Mouse (Mus musculus) ovary, postnatal 36 days (tissue): ENCODE results near the gene Exosc10.

Experiments
- DNase-seq: peaks from one replicate; pipeline ENCODE4 v3.0.0; 2022; ENCODE audit warnings: low spot score, mixed read lengths

Gene Exosc10

DNA sequence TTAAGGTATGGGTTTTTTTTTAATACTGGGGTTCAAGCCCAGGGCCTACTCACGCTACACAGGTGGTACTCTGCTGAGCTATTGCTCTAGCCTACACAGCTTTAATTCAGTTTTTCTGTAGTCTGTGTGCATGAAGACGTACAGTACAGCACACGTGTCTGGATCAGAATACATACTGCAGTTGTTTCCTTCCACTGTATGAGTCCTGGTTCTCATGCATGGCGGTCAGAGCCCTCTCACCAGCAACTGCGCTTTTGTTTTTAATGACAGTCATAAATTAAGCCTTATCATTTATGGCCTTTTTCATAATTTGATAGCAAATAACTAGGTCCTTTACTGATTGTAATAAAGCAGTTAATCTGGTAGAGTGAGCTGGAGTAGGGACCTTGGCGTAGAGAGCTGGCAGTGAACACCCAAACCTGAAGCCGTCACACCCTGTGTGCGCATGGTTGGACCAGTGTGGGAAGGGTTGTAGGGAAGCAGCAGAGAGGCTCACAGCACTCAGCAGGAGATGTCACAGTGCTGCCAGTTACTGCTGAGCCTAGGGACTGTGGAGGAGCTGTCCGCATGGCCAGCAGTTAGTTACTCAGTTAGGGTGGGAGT, 12.6 kb downstream of the Exosc10 start:
- DNase-seq = no peak

DNA sequence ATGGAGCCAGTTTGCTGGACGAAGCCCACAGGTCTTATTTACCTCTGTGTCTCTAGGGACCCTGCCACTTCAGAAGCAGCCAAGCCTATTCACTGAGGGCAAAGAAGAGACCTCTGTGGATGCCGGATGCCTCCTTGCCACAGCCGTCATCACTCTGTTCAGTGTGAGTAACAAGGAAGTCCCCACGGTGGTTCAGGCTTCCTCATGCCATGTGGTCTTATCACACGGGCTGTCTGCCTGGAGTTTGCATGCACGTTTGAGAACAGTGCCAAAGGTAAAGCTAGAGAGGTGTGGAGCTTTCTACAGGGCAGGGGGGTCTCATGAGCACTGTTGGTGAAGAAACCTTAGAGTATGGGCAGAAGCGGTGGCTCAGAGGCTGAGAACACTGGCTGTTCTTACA, 15.0 kb downstream of the Exosc10 start:
- no peak for DNase-seq

DNA sequence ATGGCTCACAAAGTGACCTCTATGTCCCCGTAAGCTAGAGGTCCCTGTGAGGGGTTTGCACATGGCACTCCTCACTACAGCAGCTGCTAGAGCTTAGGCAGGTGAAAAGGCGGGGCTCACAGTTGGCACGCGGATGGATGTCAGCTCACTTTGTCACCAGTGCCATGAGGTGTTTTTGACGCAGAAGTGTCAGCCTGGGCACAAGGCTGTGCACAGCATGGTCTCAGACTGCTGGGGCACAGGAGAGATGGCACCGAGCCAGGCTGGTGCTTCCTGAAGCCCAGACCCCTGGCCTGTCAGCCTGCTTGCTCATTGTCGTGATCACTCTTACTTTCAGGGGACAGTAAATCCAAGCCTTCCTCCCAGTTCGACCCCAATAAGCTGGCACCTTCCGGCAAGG, 22.5 kb downstream of the Exosc10 start:
- no peak for DNase-seq

DNA sequence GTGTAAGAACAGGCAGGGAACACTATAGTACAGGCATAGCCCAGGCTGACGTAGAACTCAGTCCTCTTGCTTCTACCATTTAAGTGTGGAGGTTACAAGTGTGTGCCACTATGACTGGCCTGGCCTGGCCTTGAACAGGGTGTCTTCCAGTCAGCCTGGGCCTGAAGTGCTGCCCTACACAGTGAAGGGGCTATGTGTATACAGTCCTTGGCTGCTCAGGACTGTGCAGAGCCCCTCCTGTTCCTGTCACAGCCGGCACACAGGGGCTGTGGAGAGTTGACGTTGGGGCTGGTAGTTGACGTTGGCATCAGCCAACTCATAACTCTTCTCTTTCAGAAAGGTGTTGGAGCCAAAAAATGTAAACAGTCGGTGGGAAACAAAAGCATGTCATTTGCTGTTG, 23.2 kb downstream of the Exosc10 start:
- no peak for DNase-seq

DNA sequence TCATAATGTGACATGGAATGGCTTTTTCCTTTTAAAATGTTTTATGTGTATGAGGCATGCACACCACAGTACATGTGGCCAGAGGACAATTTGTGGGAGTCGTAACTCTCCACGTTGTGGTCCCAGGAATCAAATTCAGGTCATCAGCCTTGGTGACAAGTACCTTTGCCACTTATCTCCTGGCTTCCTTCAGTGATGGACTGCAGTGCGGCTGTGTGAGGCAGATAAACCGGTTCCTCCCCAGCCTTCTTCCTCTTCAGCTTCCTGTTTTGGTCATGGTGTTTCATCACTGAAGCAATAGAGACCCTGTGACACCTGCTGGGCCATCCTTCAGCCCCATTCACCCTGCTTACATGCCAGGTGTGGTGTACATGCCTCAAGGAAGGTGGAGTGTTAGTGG, 25.0 kb downstream of the Exosc10 start:
- DNase-seq = no peak

DNA sequence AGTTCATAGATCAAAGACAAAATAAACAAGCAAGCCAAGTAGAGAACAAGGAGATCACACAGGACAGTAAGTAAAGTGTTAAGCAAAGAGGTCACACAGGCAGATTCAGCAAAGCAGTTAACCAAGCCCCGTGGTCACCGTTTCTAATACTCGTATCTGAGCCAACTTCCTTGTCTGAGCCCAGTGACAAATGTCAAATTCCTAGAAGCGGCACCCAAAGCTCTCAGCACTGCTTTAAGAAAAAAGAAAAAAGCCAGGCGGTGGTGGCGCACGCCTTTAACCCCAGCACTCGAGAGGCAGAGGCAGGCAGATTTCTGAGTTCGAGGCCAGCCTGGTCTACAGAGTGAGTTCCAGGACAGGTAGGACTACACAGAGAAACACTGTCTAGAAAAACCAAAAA, 28.4 kb downstream of the Exosc10 start:
- DNase-seq = no peak

DNA sequence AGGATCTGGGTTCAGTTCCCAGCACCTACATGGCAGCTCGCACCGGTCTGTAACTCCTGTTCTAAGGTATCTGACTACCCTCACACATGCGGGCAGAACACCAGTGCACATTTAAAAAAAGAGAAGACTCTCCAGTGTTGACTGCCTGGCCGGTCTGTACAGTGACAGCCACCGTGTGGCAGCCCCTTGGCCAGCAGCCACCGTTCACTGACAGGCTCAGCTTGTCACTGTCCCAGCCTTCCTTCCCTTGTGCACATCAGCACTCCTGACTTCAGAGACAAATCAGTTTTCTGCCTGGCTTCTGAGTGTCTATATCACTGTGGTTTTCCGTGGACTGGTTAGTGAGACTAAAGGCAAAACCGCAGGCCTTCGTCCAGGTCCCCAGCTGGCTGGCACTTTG, 30.6 kb downstream of the Exosc10 start:
- no peak for DNase-seq

DNA sequence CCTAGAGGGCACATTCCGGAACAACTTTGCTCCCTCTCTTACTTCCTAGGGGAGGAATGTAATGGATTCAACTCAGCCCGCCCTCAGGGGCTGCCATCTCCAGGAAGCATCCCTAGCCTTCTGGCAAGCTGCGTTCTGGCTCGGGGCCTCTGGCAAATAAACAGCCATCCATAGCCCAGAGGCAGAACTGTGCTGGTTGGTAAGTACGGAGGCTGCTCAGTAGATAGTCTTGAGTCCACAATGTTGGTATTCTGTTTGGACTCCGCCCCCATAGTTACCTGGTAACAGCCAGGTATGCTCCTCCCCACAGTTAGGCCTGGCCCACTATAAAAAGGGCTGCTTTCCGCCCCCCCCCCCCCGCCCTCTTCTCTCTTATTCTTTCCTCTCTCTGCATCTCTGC, 31.3 kb downstream of the Exosc10 start:
- DNase-seq = peak; percentile 31

DNA sequence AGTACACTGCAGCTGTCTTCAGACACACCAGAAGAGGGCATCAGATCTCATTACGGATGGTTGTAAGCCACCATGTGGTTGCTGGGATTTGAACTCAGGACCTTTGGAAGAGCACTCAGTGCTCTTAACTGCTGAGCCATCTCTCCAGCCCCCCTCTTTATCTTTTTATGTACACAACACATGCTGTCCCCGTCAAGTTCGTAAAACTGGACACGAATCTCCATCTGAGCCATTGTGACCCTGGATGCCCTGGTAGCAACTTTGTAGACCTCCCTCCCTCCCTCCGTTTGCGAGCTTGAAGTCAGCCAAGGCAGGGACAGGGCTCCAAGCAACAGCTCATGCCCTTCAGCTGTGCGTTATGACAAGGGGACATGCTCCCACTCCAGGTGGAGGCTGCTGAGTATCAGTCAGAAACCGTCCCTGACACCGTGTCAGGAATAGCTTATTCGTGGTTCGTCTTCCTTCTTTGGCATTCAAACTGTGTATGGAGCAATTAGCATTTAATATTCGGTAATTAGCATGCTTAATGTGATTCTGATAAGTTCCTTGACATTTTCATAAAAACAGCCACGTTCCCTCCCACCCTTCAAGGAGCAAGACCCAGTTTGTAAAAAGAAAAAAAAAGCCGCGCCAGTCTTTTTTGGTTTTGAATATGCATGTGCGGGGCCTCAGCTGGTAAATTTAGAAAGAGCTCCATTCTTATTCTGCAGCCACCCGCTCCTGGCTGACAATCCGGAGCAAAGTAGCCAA, 32.4 kb downstream of the Exosc10 start:
- DNase-seq = no peak

DNA sequence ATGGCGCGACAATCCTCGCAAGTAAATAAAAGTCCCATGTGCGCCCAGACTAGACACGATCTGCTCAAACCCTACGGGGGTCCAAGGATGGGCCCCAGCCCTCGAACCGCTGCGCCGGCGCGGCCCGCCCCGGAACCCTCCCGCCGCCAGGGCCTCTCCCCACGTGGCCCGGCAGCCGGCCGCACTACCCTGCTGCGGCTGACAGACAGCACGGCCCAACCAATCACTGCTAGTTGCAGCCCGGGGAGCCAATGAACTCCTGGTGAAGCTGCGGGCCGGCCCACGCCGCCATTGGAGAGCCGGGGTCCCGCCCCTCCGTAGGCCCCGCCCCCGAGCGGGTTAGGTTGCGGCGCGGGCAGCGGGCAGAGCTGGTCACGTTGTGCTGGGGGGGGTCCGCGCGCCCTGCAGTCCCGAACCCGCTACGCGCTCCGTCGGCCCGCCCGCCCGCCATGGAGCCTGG, 33.0 kb downstream of the Exosc10 start, which contains the start of gene Srm:
TSS of gene Srm (plus strand) at position 333 of the 460 bp plus-strand sequence.
- DNase-seq = peak; percentile 97

DNA sequence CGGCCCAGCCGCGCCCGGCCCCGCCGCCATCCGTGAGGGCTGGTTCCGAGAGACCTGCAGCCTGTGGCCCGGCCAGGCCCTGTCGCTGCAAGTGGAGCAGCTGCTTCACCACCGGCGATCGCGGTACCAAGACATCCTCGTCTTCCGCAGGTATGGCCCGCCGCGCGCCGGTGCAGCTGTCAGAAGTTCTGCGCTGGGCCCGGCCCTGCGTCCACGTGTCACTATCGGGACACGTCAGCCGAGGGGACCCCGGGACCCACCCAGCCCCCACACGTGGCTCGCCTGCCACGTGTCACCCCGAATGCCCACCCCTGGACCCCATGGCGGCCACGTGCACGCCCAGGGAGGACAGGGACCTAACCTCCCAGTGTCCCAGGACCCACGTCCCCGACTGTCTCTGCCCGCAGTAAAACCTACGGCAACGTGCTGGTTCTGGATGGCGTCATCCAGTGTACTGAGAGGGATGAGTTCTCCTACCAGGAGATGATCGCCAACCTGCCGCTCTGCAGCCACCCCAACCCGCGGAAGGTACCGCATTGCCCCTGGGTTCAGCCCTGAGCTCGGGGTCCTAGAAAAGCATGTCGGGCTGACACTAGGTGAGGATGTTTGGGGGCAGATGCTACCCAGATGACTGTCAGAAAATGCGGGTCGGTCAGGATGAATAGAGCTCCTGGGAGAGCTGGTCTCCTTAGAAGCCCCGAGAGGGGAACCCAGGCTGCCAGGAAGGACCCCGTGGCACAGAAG, 33.6 kb downstream of the Exosc10 start:
- no peak for DNase-seq

DNA sequence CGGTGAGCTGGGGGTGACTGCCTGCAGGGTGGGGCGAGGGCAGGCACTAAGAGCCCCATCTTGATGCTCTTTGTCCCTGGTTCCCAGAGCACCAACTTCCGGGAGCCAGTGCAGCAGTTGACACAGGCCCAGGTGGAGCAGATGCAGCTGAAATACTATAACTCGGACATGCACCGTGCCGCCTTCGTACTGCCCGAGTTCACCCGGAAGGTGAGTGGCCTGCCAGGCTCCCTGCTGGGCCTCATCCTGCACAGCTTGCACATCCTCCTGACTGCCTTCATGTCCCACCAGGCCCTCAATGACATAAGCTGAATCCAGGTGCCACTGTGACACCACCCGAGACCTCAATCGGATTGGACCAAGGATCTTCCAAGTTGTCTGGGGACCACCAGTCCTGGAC, 35.8 kb downstream of the Exosc10 start:
- DNase-seq = no peak

DNA sequence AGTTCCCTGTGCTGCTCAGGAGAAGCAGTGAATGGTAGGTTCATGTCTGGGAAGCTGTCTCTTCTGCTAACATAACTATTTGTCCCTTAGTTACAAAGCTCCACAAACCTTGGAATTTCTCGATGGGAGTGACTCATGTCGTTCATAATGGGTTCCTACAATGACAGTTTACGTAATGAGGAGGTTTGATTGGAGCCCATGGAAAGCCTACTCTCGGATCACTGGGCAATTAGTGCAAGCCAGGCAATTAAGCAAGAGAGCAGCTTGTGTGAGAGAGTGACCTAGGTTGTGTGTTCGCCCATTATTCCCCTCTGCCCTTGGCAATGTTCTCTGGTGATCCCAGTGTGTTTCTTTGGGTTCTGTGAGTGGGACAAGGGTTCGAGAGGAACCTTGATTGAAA, 37.7 kb downstream of the Exosc10 start:
- no peak for DNase-seq

DNA sequence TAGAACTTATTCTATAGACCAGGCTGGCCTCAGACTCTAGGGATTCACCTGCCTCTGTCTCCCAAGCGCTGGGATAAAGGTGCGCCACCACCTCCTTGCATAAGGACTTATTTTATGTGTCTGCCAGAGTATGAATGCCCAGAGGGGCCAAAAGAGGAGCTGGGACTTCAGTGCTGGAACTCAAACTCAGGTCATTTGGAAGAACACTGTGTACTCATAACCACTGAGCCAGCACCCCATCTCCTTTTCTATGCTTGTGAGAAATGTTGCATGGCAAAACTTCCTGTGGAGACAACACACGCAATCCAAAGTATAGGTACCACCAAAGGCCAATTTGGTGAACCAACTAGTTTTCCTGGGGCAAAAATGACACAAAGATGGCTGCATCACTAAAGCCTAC, 38.5 kb downstream of the Exosc10 start:
- no peak for DNase-seq

DNA sequence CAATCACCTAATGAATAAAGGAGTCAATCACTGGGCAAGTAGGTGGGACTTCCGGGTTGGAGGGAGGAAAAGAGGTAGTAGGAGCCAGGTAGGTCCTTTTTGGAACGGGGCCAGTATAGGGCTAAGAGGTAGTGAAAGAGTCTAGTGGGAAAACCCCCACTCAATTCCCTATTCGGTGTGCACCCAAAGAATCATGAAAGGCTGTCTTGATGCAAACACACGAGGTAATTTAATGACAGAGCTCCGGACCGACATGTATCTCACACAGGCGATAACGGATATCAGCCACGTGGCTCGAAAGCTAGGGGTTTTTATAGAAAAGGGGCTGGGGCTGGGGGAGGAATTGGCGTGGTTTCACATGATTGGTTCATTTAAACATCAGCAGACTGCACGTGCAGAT, 40.6 kb downstream of the Exosc10 start:
- no peak for DNase-seq

DNA sequence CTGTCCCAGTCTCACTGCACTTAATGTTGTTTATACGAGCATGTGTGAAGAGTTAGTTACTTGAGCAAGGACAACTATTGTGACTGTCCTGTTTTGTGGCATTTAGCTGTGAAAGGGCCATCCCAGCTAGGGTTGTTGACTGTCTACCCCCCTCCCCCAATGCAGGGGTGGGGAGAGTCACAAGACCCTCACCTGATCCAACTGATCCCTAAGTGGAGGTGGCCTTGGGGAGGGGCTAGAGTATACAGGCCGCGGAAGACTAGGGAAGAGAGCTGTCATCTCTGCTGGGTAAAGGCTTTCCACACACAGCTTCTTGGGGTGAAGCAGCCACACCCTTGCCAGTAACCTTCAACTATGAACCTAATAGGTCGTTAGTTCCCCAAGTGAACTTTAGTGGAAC, 42.1 kb downstream of the Exosc10 start:
- DNase-seq = no peak

DNA sequence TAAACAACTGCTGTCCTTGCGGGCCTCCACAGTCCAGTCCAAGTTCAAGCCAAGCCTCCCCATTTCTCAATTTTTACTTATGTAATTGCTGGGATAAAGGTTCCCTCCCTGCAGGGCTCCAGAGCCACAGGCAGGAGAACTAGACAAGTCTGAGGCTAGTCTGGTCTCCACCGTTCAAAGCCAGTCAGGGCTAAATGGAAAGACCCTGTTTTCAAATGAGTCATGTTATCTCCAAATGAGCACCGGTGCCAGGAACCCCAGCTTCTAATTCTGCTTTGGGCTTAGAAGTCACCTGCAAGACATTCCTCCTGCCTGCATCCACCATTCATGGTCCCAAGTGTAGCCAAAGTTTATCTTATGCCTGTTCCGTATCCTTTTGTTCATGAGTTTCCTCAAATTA, 43.6 kb downstream of the Exosc10 start:
- DNase-seq = no peak

DNA sequence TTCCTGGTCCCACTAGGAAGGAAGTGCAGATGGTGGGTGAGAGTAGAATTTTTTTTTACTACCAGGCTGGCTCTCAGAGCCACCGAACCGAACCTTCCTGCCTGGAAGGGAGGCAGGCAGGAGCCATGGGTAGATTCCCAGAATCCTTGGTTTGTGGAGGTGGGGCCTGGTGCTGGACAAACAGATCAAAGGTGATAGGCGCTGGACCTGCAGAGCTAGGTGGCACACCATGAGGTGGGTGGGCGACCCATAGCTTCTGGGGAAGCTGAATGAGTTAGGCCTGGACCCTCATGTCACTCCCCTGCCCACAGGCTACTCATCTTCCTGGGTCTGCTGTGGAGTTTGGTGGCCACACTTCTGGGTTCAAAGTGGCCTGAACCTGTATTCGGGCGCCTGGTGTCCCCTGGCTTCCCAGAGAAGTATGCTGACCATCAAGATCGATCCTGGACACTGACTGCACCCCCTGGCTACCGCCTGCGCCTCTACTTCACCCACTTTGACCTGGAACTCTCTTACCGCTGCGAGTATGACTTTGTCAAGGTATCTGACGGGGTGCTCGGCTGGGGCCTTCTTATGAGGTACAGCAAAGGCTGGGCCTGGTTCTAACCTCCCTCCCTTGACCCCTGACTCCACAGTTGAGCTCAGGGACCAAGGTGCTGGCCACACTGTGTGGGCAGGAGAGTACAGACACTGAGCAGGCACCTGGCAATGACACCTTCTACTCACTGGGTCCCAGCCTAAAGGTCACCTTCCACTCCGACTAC, 44.3 kb downstream of the Exosc10 start, which contains the start of gene Masp2:
TSS of gene Masp2 (plus strand) at position 198 of the 764 bp plus-strand sequence.
- no peak for DNase-seq

DNA sequence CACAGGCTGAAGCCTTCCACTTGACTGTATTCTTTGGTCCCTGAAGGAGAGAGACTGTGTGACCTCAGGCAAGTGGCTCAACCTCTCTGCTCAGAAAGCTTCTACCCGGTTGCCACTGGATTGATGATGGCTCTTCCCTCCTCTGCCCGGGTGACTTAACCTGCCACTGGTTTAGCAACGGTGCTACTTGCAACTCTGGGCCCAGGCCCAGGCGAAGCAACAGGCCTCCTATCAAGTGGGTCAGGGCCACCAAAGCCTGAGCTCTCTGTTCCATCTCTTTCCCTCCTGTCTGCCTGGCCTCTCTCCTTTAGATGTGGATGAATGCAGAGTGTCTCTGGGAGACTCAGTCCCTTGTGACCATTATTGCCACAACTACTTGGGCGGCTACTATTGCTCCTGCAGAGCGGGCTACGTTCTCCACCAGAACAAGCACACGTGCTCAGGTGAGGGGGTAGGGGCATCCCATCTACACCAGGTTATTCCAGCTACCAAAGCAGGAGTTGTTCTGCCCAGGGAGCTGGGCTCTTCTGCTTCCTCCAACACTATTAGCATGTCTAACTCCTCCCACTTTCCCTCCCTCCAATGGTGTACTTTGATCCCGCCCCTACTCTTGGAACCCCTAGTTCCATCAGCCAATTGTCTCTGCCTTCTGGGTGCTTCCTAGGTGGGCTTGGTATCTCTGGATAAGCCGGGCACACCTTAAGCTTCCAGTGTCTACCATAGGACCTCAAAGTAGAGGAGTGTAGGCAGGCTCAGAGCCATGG, 45.3 kb downstream of the Exosc10 start:
- DNase-seq = no peak

DNA sequence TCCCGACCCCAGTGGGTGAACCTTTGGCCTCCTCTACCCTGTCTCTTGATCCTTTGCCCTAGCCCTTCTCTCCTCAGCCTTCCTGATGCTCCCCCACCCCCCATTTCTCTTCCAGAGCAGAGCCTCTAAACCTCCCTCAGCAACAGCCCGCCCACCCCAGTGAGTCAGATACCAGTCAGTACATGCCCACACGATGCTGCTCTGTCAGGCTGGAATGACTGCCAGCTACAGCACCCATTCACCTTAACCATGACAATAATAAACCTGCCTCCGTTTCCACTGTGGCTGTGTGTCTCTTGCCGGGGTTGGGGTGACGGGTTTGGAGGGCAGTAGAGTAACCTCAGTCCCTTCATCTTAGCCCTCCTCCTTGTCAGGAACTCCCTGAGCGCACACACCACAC, 45.9 kb downstream of the Exosc10 start:
- DNase-seq = no peak

DNA sequence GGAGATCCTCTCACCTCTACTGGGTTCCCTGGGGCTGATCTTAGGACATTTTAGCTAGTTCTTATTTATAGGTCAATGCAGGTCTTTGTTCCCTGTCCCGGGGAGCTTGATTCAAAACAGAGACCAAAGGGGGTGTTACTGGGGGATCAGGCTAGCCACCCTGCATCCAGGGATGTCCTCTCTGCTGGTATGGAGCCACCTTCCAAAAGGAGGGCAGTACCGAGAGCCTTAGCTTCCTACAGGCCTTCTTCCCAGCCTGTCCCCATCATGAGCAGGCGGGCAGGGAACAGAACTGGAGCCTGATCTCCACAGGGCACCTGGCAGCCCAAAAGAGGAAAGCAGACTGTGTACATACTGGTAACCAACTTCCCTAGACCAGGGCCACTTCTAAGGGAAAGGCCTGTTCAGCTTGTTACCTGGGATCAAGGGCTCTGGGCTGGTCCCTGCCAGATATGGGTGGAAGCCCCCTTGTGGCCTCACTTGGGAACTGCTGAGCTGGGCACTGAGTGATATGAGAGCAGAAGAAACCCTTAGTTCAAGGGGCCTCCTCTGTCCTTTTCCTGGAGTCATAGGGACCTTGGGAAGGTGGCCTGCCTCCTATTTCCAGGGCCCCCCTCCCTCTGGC, 46.4 kb downstream of the Exosc10 start:
- peak; percentile 61 for DNase-seq
